Mouse (Mus musculus): ENCODE results near the gene Ptgs1. TPM values are rescaled to one million over a fixed set of nuclear protein-coding genes. Genes with fewer than 3 reads are reported as not detected.

The Ptgs1 gene
- polyA plus RNA-seq, 1 experiment from 2014 or later: 30.3 TPM

Other genes with a start within 250 kb of the Ptgs1 start
- gene Ndufa8, start 181.0 kb upstream of the Ptgs1 start, polyA plus RNA-seq (2014; fragmentation: Nextera tagmentation; extraction: Ambion mirVana): 251 and 269 TPM in 2 replicates
- gene Morn5, start 181.0 kb upstream of the Ptgs1 start, polyA plus RNA-seq (2014; fragmentation: Nextera tagmentation; extraction: Ambion mirVana): 0.27 TPM in 1 of 2 replicates, not detected in the other
- 0.59 and 0.99 TPM in 2 replicates for gene Lhx6, start 125.0 kb upstream of the Ptgs1 start, polyA plus RNA-seq (2014; fragmentation: Nextera tagmentation; extraction: Ambion mirVana)
- 31.4 and 36.2 TPM in 2 replicates for gene Mrrf, start 94.0 kb upstream of the Ptgs1 start, polyA plus RNA-seq (2014; fragmentation: Nextera tagmentation; extraction: Ambion mirVana)
- gene Rbm18, start 93.7 kb upstream of the Ptgs1 start, polyA plus RNA-seq (2014; fragmentation: Nextera tagmentation; extraction: Ambion mirVana): 38.4 and 42.8 TPM in 2 replicates
- not detected in 2 replicates for gene Olfr338, start 143.1 kb downstream of the Ptgs1 start, polyA plus RNA-seq (2014; fragmentation: Nextera tagmentation; extraction: Ambion mirVana)
- gene Olfr339, start 188.5 kb downstream of the Ptgs1 start, polyA plus RNA-seq (2014; fragmentation: Nextera tagmentation; extraction: Ambion mirVana): not detected in 2 replicates
- not detected in 2 replicates for gene Olfr340, start 222.2 kb downstream of the Ptgs1 start, polyA plus RNA-seq (2014; fragmentation: Nextera tagmentation; extraction: Ambion mirVana)